Mouse (Mus musculus): ENCODE measurements around the gene Chchd3. TPM values are rescaled to one million over a fixed set of nuclear protein-coding genes. Genes with fewer than 3 reads are reported as not detected.

Chchd3 gene
- polyA plus RNA-seq, 1 experiment from 2014 or later, result 111 TPM

GRCm38 (mm10) chr6:32983876-32984275 lies 76.2 kb downstream of the Chchd3 start:
- Histone ChIP-seq H3K36me3 (replicated peaks; ENCODE audit: control insufficient read depth, insufficient read depth) (no peaks in the 10 kb centered on the region), H3K27me3 (ENCODE audit: control insufficient read depth, insufficient read depth, low read length) (no peaks in the 10 kb centered on the region), H3K4me1 (replicated peaks; ENCODE audit: control insufficient read depth, insufficient read depth, low read length) (peaks cover 8% of the 10 kb centered on the region), H3K9me3 (ENCODE audit: control insufficient read depth, low read length) (no peaks in the 10 kb centered on the region), H3K9ac (no peak overlapping the region), H3K4me2 (replicated peaks) (no peak overlapping the region), H3K4me3 (replicated peaks; ENCODE audit: low read length) (no peak overlapping the region), H3K27ac (no peak overlapping the region)
- WGBS, result 54% methylated on average over 5 of the region's 5 CpGs
- DNase-seq (ENCODE audit: low spot score), result no peak
- ATAC-seq (ENCODE audit: low FRiP score), result no peak

DNA sequence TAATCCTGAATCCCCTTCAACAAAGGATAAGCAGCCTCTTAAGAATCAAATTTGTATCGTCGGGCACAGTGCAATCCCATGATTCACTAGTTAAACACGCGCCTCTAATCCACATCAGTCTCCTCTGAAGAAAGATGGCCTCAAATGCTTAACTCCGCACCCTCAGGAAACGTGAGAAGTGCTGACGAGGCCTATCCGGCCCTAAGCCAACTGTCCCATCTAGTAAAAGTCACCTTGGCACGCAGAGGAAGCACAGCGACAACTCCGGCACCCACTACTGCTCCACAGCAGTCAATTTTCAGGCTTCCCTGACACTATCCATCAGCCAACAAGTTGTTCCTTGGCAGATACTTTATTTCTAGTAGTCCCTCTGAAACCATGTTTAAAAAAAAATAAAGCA lies 78.8 kb downstream of the Chchd3 start:
- Histone ChIP-seq H3K36me3 (replicated peaks; ENCODE audit: control insufficient read depth, insufficient read depth) (no peaks in the 10 kb centered on the region), H3K4me1 (replicated peaks; ENCODE audit: control insufficient read depth, insufficient read depth, low read length) (peaks cover 8% of the 10 kb centered on the region), H3K9me3 (ENCODE audit: control insufficient read depth, low read length) (no peaks in the 10 kb centered on the region), H3K27me3 (ENCODE audit: control insufficient read depth, insufficient read depth, low read length) (no peaks in the 10 kb centered on the region), H3K27ac (no peak overlapping the region), H3K9ac (no peak overlapping the region), H3K4me2 (replicated peaks) (no peak overlapping the region), H3K4me3 (replicated peaks; ENCODE audit: low read length) (no peak overlapping the region)
- WGBS, result 85% methylated on average over 11 of the region's 11 CpGs
- ATAC-seq (ENCODE audit: low FRiP score) (no peak), DNase-seq (ENCODE audit: low spot score) (no peak)

DNA sequence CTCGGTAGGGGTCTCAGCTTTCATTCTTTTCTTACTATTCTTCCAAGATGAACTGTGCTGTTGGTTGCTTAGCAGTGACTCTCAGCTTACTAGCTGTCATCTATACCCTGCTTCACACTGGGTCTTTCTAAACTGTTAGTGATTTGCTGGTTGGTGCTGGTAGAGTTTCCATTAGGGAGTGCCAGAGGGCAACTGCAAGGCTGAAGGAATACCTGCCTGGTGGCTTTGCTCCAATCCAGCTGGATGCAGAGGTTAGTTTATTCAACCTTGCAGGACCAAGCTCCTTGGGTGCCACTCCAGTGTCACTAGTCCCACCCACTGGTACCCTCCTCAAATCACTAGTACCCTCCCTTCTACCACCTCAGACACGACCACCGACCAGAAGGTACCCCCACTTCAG lies 81.2 kb downstream of the Chchd3 start:
- DNase-seq (ENCODE audit: low spot score), result no peak
- Histone ChIP-seq H3K4me1 (replicated peaks; ENCODE audit: control insufficient read depth, insufficient read depth, low read length) (no peaks in the 10 kb centered on the region; the same call in none of the 2 replicates), H3K36me3 (replicated peaks; ENCODE audit: control insufficient read depth, insufficient read depth) (no peaks in the 10 kb centered on the region), H3K27me3 (ENCODE audit: control insufficient read depth, insufficient read depth, low read length) (no peaks in the 10 kb centered on the region), H3K4me2 (replicated peaks) (no peak overlapping the region), H3K27ac (no peak overlapping the region), H3K4me3 (replicated peaks; ENCODE audit: low read length) (no peak overlapping the region), H3K9ac (no peak overlapping the region), H3K9me3 (ENCODE audit: control insufficient read depth, low read length) (no peaks in the 10 kb centered on the region)
- ATAC-seq (ENCODE audit: low FRiP score), result no peak
- WGBS, result 93% methylated on average over 3 of the region's 3 CpGs

- H3K27ac ChIP-seq, result no peak overlapping the region
- ATAC-seq (ENCODE audit: low FRiP score) (no peak), DNase-seq (ENCODE audit: low spot score) (no peak)
- H3K27me3 ChIP-seq (ENCODE audit: control insufficient read depth, insufficient read depth, low read length), result no peaks in the 10 kb centered on the region
- H3K4me3 ChIP-seq (replicated peaks; ENCODE audit: low read length), result no peak overlapping the region
- H3K9me3 ChIP-seq (ENCODE audit: control insufficient read depth, low read length), result no peaks in the 10 kb centered on the region
- no peaks in the 10 kb centered on the region for H3K36me3 ChIP-seq (replicated peaks; ENCODE audit: control insufficient read depth, insufficient read depth)
- H3K4me2 ChIP-seq (replicated peaks), result no peak overlapping the region
- H3K9ac ChIP-seq, result no peak overlapping the region
- peaks cover 6% of the 10 kb centered on the region for H3K4me1 ChIP-seq (replicated peaks; ENCODE audit: control insufficient read depth, insufficient read depth, low read length)
Observed at GRCm38 (mm10) chr6:32971926-32972325, 88.1 kb downstream of the Chchd3 start.

DNA sequence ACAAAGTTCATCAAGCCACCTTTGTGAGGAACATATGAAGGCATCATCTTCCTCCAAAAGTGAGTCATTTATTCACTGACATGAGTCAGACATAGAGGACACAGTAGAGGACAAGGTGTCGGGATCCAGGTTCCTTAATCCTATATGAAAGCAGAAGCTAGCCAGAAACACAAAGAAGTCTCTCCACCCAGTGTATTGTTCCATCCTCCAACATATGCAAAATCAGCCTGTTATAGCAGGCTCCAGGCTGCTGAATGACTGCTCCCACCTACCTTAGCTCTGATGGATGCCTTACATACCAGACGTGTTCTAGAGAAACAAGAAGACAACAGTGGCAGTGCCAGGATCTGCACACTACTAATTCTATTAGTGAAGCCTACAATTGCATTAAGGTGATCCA lies 91.1 kb downstream of the Chchd3 start:
- ATAC-seq (ENCODE audit: low FRiP score) (no peak), DNase-seq (ENCODE audit: low spot score) (no peak)
- Histone ChIP-seq H3K27ac (no peak overlapping the region), H3K27me3 (ENCODE audit: control insufficient read depth, insufficient read depth, low read length) (no peaks in the 10 kb centered on the region), H3K9me3 (ENCODE audit: control insufficient read depth, low read length) (no peaks in the 10 kb centered on the region), H3K4me2 (replicated peaks) (no peak overlapping the region), H3K4me1 (replicated peaks; ENCODE audit: control insufficient read depth, insufficient read depth, low read length) (peaks cover 6% of the 10 kb centered on the region), H3K4me3 (replicated peaks; ENCODE audit: low read length) (no peak overlapping the region), H3K36me3 (replicated peaks; ENCODE audit: control insufficient read depth, insufficient read depth) (no peaks in the 10 kb centered on the region), H3K9ac (no peak overlapping the region)
- WGBS, result 54% methylated on average over 2 of the region's 2 CpGs

DNA sequence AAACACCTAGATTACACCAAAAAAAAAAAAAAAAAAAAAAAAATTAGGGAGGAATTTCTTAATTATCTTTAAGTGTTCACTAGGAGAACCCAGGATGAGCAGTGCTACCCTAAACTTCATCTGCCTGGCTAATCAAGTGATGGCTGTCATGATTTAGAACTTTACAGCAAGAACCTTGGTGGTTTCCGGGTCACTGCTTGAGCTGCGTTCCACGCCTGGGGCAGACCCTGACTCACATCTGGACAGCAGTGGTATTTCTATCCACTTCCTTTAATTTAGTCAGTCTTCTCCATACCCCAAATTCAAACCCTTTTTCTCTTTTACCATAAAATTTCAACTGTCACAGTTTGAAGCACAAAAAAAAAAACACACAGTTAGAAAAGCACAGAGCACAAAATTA lies 98.0 kb downstream of the Chchd3 start:
- no peaks in the 10 kb centered on the region for H3K36me3 ChIP-seq (replicated peaks; ENCODE audit: control insufficient read depth, insufficient read depth)
- ATAC-seq (ENCODE audit: low FRiP score), result no peak
- no peak for DNase-seq (ENCODE audit: low spot score)
- no peaks in the 10 kb centered on the region for H3K27me3 ChIP-seq (ENCODE audit: control insufficient read depth, insufficient read depth, low read length)
- H3K9me3 ChIP-seq (ENCODE audit: control insufficient read depth, low read length), result no peaks in the 10 kb centered on the region
- H3K4me2 ChIP-seq (replicated peaks), result no peak overlapping the region
- H3K4me3 ChIP-seq (replicated peaks; ENCODE audit: low read length), result no peak overlapping the region
- no peak overlapping the region for H3K9ac ChIP-seq
- no peak overlapping the region for H3K27ac ChIP-seq
- H3K4me1 ChIP-seq (replicated peaks; ENCODE audit: control insufficient read depth, insufficient read depth, low read length), result peaks cover 7% of the 10 kb centered on the region; the same call in 1 of the 2 replicates
- 50% methylated on average over 3 of the region's 3 CpGs for WGBS

DNA sequence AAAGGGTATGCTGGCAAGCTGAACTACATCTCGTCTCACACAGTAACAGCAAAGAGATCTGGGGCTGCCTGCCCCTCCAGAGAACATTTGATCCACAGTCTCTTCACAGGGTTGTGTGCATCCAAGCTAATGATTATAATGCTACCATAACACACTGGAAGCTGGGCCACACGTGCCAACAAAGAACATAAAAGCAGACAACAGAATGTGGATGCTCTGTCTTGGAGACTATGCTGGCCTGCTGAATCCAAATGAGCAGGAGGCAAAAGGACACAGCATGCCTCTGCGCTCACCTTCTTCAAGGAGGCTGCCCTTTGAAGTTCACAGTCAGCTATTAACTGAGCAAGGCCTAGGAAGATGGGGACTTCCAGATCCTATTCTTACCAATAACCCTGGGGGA lies 98.6 kb downstream of the Chchd3 start:
- ATAC-seq (ENCODE audit: low FRiP score) (no peak), DNase-seq (ENCODE audit: low spot score) (no peak)
- Histone ChIP-seq H3K9ac (no peak overlapping the region), H3K36me3 (replicated peaks; ENCODE audit: control insufficient read depth, insufficient read depth) (no peaks in the 10 kb centered on the region), H3K9me3 (ENCODE audit: control insufficient read depth, low read length) (no peaks in the 10 kb centered on the region), H3K4me3 (replicated peaks; ENCODE audit: low read length) (no peak overlapping the region), H3K27ac (no peak overlapping the region), H3K4me1 (replicated peaks; ENCODE audit: control insufficient read depth, insufficient read depth, low read length) (peaks cover 7% of the 10 kb centered on the region; the same call in 1 of the 2 replicates), H3K4me2 (replicated peaks) (no peak overlapping the region), H3K27me3 (ENCODE audit: control insufficient read depth, insufficient read depth, low read length) (no peaks in the 10 kb centered on the region)
- 60% methylated on average over 3 of the region's 3 CpGs for WGBS

DNA sequence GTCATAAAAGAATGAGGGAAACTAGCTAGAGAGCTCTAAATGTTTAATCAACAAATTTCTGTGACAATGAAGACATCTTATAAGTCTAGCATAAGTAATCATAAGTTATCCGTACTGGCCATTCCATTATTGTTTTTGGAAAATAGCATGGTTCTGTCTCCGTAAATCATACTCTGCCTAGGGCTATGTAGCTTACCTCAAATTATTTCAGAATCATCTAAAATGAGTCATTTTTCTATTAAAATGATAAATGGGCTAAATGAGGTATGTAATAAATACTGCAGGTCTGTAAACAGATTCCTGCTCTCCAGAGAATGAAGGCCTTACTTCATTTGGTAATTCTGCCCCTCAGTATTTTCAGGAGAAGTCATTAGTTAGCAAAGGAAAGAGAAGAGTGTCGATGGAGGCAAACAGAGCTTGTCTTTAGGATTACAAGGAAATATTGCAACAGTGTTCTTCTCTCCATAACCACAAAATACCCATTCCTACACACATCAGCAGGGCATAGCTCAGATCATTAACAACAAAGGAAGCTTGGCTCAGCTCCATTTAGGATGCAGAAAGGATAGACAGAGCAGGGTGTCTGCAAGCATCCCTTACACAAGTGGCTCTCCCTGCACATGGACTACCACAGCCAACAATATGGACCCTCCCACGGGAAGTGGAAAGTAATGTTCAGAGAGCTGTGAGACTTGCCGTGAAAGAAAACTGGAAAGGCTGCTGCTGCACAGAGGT lies 100.1 kb downstream of the Chchd3 start:
- Histone ChIP-seq H3K9ac (no peak overlapping the region), H3K36me3 (replicated peaks; ENCODE audit: control insufficient read depth, insufficient read depth) (no peaks in the 10 kb centered on the region), H3K4me3 (replicated peaks; ENCODE audit: low read length) (no peak overlapping the region), H3K27me3 (ENCODE audit: control insufficient read depth, insufficient read depth, low read length) (no peaks in the 10 kb centered on the region), H3K27ac (no peak overlapping the region; the same call in 1 of the 2 replicates), H3K9me3 (ENCODE audit: control insufficient read depth, low read length) (no peaks in the 10 kb centered on the region), H3K4me1 (replicated peaks; ENCODE audit: control insufficient read depth, insufficient read depth, low read length) (peaks cover 7% of the 10 kb centered on the region; the same call in 1 of the 2 replicates), H3K4me2 (replicated peaks) (no peak overlapping the region)
- WGBS, result 71% methylated on average over 5 of the region's 5 CpGs
- ATAC-seq (ENCODE audit: low FRiP score) (no peak), DNase-seq (ENCODE audit: low spot score) (no peak)

DNA sequence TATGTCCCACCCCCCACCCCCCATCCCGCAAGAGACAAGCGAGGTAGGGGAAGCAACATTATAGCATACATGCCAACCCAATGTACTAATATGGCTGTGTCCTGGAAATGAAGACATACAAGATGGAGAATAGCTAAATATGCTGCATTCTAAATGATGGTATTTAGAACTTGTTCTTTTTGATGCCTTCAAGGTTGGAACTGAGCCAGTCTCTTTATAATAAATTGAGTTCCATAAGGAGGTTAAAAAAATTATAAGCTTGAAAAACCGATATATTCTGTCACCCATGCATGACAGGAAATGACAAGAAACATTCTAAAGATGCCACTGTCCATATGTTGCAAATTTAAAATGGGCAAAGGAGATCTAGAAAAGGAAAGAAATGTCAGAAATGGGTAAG lies 104.6 kb downstream of the Chchd3 start:
- no peaks in the 10 kb centered on the region for H3K36me3 ChIP-seq (replicated peaks; ENCODE audit: control insufficient read depth, insufficient read depth)
- no peak overlapping the region for H3K4me2 ChIP-seq (replicated peaks)
- no peak overlapping the region for H3K9ac ChIP-seq
- peaks cover 5% of the 10 kb centered on the region; the same call in 1 of the 2 replicates for H3K4me1 ChIP-seq (replicated peaks; ENCODE audit: control insufficient read depth, insufficient read depth, low read length)
- WGBS, result 29% methylated on average over 3 of the region's 3 CpGs
- H3K27ac ChIP-seq, result no peak overlapping the region
- no peak for DNase-seq (ENCODE audit: low spot score)
- no peaks in the 10 kb centered on the region for H3K9me3 ChIP-seq (ENCODE audit: control insufficient read depth, low read length)
- H3K27me3 ChIP-seq (ENCODE audit: control insufficient read depth, insufficient read depth, low read length), result no peaks in the 10 kb centered on the region
- H3K4me3 ChIP-seq (replicated peaks; ENCODE audit: low read length), result no peak overlapping the region
- no peak for ATAC-seq (ENCODE audit: low FRiP score)

DNA sequence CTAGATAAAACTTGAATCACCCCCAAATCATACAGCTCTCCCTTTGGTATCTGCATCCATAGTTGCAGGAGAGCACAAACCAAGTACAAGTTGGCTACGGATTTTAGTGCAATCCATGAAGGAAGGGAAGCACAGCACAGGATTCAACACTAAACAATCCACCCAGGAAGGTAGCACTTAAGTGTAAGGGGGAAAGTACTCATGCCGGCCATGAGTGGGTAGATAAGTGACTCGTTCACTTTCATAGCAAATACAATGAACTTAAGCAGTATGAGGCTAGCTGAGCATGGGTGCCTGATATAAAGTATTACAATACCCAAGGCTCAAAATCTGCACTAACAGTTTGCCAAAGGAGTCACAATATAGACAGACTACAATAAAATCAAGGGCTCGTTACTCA lies 109.1 kb downstream of the Chchd3 start:
- 90% methylated on average over 4 of the region's 4 CpGs for WGBS
- Histone ChIP-seq H3K4me2 (replicated peaks) (no peak overlapping the region), H3K4me1 (replicated peaks; ENCODE audit: control insufficient read depth, insufficient read depth, low read length) (0 out of 2 replicates have a peak, but pooled peaks cover 8% of the 10 kb centered on the region)

More for the DNA sequence above, 109.1 kb downstream of the Chchd3 start:
- no peak overlapping the region for H3K27ac ChIP-seq
- H3K36me3 ChIP-seq (replicated peaks; ENCODE audit: control insufficient read depth, insufficient read depth), result no peaks in the 10 kb centered on the region
- no peaks in the 10 kb centered on the region for H3K27me3 ChIP-seq (ENCODE audit: control insufficient read depth, insufficient read depth, low read length)
- ATAC-seq (ENCODE audit: low FRiP score) (no peak), DNase-seq (ENCODE audit: low spot score) (no peak)
- H3K9ac ChIP-seq, result no peak overlapping the region
- H3K4me3 ChIP-seq (replicated peaks; ENCODE audit: low read length), result no peak overlapping the region
- H3K9me3 ChIP-seq (ENCODE audit: control insufficient read depth, low read length), result no peaks in the 10 kb centered on the region
